Mouse (Mus musculus): ENCODE measurements around the gene Ddc.

GRCm38 (mm10) chr11:11856959-11857358 lies 41.0 kb downstream of the Ddc start:
- TF ChIP-seq POLR2A (IDR thresholded peaks at IDR 0.05; ENCODE audit: insufficient read depth, low read depth, low read length), result no peak
- TF ChIP-seq CTCF (IDR thresholded peaks at IDR 0.05), result no peak
